Mouse (Mus musculus): ENCODE data around the gene Sirt4. TPM values are rescaled to one million over a fixed set of nuclear protein-coding genes. Genes with fewer than 3 reads are reported as not detected.
"Not testable (repeated sequence)": the region's sequence is repeated elsewhere in the genome, so short reads cannot be mapped to it uniquely, and the experiment has no call there.

Sirt4 gene
- 10 to 100 TPM; 25.8 to 28.3 TPM for total RNA-seq (2021)
- long read RNA-seq, experiment 1, partial matches to known transcripts = 1 of 10 reads
- long read RNA-seq, experiment 1, other reads (novel, unspliced or antisense) = 6 of 10 reads
- long read RNA-seq, experiment 2, transcript Sirt4-201 (5 exons, 1,794 nt) = major isoform, 5 of 13 reads
- long read RNA-seq, experiment 2, partial matches to known transcripts = 0 of 13 reads
- long read RNA-seq, experiment 2, other reads (novel, unspliced or antisense) = 7 of 13 reads

GRCm38 (mm10) chr5:115483947-115484920, at the start of gene Sirt4:
TSS of gene Sirt4 (minus strand) at chr5:115484725.
- DNase-seq (ENCODE audit: low spot score in 2 of 2) = peak; percentile 84 to 95

- DNase-seq (ENCODE audit: low spot score in 2 of 2) = peak; percentile 50 to 71
Observed at GRCm38 (mm10) chr5:115531671-115532270, 47.2 kb upstream of the Sirt4 start.

GRCm38 (mm10) chr5:115530447-115530809, 45.9 kb upstream of the Sirt4 start:
- no peak for DNase-seq (ENCODE audit: low spot score in 2 of 2)

- DNase-seq (ENCODE audit: low spot score in 2 of 2) = no peak
Observed at GRCm38 (mm10) chr5:115529742-115530446, 45.4 kb upstream of the Sirt4 start.

- DNase-seq (ENCODE audit: low spot score in 2 of 2) = no peak
Observed at GRCm38 (mm10) chr5:115529364-115529741, 44.8 kb upstream of the Sirt4 start.

GRCm38 (mm10) chr5:115528128-115528527, 43.6 kb upstream of the Sirt4 start:
- DNase-seq (ENCODE audit: low spot score in 2 of 2) = no peak

- no peak for DNase-seq (ENCODE audit: low spot score in 2 of 2)
Observed at GRCm38 (mm10) chr5:115526456-115527202, 42.1 kb upstream of the Sirt4 start.

- no peak for DNase-seq (ENCODE audit: low spot score in 2 of 2)
Observed at GRCm38 (mm10) chr5:115525943-115526342, 41.4 kb upstream of the Sirt4 start.

GRCm38 (mm10) chr5:115525416-115525815, 40.9 kb upstream of the Sirt4 start:
- no peak for DNase-seq (ENCODE audit: low spot score in 2 of 2)

GRCm38 (mm10) chr5:115524471-115524870, 39.9 kb upstream of the Sirt4 start:
- no peak for DNase-seq (ENCODE audit: low spot score in 2 of 2)

GRCm38 (mm10) chr5:115523971-115524370, 39.4 kb upstream of the Sirt4 start:
- no peak for DNase-seq (ENCODE audit: low spot score in 2 of 2)

GRCm38 (mm10) chr5:115522981-115523499, 38.5 kb upstream of the Sirt4 start:
- no peak for DNase-seq (ENCODE audit: low spot score in 2 of 2)

- DNase-seq (ENCODE audit: low spot score in 2 of 2) = no peak
Observed at GRCm38 (mm10) chr5:115522531-115522930, 38.0 kb upstream of the Sirt4 start.

GRCm38 (mm10) chr5:115521553-115522461, 37.3 kb upstream of the Sirt4 start:
- DNase-seq (ENCODE audit: low spot score in 2 of 2) = no peak

GRCm38 (mm10) chr5:115520325-115520869, 35.9 kb upstream of the Sirt4 start:
- DNase-seq (ENCODE audit: low spot score in 2 of 2) = no peak

- not testable (repeated sequence) for DNase-seq (ENCODE audit: low spot score in 2 of 2)
Observed at GRCm38 (mm10) chr5:115518214-115518613, 33.7 kb upstream of the Sirt4 start.

- DNase-seq (ENCODE audit: low spot score in 2 of 2) = no peak
Observed at GRCm38 (mm10) chr5:115517501-115517900, 33.0 kb upstream of the Sirt4 start.

- DNase-seq (ENCODE audit: low spot score in 2 of 2) = no peak
Observed at GRCm38 (mm10) chr5:115516908-115517307, 32.4 kb upstream of the Sirt4 start.
